Mouse (Mus musculus) CD8-positive naive resting alpha-beta T cell, adult 2 months (primary cell): ENCODE data around the gene Mrm3.

ENCODE experiments used
- DNase-seq, 2 experiments: peaks; one replicate each; pipeline ENCODE4 v3.0.0; 2022; ENCODE audit warnings: low read depth in 2 of 2, low spot score in 2 of 2

Gene Mrm3

GRCm38 (mm10) chr11:76287301-76287700 lies 43.8 kb downstream of the Mrm3 start:
- no peak for DNase-seq

- DNase-seq: no peak
Observed at GRCm38 (mm10) chr11:76288645-76289044, 45.1 kb downstream of the Mrm3 start.

- no peak for DNase-seq
Observed at GRCm38 (mm10) chr11:76290367-76290766, 46.9 kb downstream of the Mrm3 start.

GRCm38 (mm10) chr11:76291960-76292359 lies 48.4 kb downstream of the Mrm3 start:
- DNase-seq: no peak

GRCm38 (mm10) chr11:76292398-76292797 lies 48.9 kb downstream of the Mrm3 start:
- no peak for DNase-seq

- DNase-seq: no peak
Observed at GRCm38 (mm10) chr11:76292831-76293230, 49.3 kb downstream of the Mrm3 start.

- DNase-seq: no peak
Observed at GRCm38 (mm10) chr11:76294078-76294477, 50.6 kb downstream of the Mrm3 start.

GRCm38 (mm10) chr11:76294836-76295235 lies 51.3 kb downstream of the Mrm3 start:
- no peak for DNase-seq

- no peak for DNase-seq
Observed at GRCm38 (mm10) chr11:76297252-76297651, 53.7 kb downstream of the Mrm3 start.

- DNase-seq: no peak
Observed at GRCm38 (mm10) chr11:76298457-76299000, 55.0 kb downstream of the Mrm3 start.
